Mouse (Mus musculus) layer of hippocampus, adult 9-11 months (tissue): Measurements from ENCODE around the gene Zdhhc14.

ENCODE experiments used
- DNase-seq: peaks from one replicate; pipeline ENCODE4 v3.0.0; 2022

Gene Zdhhc14

DNA sequence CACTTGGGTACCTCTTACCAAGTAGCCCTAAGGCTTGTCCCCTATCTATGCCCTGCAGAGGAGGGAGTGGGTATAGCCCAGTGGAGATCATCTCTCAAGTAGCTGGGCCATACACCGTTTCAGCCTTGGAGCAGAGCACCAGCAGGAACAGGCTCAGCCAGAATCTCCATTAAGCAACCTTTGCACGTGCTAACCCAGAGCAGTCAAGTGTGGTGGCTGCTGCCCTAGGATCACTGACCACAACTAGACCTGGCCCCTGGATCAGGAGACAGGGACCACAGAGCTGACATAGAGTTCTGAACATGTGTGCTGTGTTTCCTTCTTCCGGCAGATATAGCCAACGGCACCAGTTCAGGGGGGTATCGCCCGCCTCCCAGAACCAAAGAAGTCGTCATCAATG is 193.0 kb downstream of the Zdhhc14 start:
- no peak for DNase-seq

DNA sequence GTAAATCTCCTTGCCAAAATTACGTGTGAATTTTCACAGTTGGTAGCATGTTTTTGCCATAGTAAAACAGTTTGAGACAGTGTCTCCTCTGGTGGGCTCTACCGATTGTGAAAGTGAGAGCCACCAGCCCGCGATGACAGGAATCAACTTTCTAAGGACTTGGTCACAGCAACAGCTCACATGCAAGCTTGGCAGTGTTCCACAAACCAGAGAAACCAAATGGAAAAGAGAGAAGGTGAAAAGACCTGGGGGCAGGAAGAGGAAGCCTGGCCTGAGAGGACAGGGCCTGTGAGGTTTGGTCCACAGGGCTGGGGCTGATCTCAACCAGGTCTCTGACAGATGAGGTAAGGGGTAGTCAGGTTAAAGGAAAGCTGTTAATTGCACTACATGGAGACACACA is 195.5 kb downstream of the Zdhhc14 start:
- DNase-seq: no peak

DNA sequence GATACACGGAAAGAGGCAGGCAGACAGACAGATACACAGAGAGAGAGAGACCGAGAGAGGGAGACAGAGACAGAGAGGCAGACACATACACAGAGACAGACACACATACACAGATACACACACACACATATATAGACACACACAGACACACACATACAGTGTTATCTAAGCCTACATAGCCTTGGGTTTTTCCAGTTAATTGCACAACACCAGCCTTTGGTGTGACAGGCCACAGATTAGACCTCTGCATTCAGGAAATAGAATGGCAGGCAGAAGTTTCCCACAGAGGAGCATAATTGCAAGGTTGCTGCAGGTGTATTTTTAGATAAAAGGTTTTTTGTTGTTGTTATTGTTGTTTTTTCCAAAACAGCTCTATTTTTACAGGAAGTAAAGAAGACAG is 195.9 kb downstream of the Zdhhc14 start:
- DNase-seq: no peak

DNA sequence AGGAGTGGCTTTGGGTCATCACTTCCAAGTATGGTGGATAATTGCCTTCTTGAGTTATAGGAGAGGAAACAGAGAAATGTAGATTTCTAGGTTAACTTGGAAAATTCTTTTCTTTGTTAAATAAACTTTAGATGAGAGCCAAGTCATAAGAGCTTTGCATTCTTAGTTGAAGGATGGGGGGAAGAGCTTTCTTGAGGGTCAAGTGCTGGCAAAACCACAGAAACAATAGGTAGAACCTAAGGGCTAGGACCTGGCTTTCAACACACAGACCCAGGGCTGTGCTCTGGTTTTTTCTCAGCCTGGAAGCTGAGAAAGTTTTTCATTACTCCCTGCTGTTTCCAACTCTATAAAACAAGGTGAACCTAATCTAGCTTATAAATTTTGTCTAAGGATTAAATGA is 196.3 kb downstream of the Zdhhc14 start:
- no peak for DNase-seq

DNA sequence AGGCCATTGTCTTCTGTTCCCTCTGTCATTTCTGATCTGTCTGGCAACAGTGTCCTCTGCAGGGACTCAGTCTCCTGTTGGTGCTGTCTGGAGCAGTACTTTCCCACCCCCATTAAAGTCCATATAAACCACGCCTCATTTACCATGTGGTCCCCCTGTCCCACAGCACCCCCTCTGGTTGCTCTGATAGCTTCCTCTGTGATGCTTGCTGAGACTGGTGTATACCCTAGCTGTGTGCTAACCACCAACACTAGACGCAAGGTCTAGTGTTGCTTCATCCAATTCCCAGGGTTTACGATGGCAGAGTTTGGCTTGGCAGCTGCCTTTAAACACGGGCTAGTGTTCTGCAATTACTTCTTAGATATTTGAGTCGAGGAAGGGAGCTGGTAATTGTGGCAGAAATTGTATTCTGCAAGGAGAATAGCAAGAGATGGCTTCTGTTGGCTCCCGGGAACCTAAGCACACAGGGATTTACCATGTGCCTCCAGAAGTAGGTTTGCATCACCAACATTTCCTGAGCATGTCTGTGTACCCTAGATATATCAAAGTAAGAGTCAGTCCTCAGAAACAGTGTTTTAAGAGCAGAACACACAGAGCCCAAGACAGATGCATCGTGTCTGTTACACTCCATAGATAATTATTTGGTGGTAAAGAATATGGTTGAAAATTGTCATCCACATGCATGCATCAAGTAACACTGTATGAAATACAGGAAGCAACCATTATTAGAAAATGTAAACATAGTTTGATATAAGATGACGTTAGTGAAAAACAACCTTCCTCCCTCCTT is 198.6 kb downstream of the Zdhhc14 start:
- DNase-seq: no peak

DNA sequence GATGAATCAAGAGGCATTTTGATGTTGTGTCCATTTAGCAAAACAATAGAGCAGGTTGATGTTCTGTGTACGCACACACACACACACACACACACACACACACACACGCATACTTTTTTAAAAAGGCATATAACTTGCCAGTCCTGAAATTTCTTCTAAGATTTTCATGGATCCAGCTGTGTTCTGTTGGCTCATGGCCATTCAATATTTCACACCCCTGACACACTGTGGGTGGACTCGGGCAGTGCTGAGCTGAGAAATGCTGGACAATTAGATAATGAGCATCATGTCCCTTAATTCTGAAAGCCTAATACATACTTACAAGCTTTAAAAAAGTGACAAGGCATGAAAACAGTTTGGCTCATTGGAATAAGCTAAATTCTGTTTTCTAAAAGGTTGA is 200.3 kb downstream of the Zdhhc14 start:
- no peak for DNase-seq

DNA sequence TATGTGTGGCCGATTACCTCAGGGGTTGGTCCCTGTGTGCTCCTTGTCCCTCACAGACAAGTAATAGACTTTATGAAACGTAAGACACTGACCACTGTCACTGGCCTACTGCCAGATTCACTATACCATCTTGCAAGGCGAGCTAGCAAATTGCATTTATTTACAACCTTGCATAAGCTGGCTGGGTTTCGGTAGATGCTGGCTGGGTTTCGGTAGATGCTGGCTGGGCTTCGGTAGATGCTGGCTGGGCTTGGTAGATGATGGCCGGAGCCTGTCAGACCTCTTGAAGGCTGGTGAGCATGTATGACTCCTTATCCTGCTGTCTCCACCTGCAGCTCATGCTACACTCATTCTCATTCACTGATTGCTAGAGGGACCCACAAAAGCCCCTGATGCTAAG is 200.9 kb downstream of the Zdhhc14 start:
- DNase-seq: no peak

DNA sequence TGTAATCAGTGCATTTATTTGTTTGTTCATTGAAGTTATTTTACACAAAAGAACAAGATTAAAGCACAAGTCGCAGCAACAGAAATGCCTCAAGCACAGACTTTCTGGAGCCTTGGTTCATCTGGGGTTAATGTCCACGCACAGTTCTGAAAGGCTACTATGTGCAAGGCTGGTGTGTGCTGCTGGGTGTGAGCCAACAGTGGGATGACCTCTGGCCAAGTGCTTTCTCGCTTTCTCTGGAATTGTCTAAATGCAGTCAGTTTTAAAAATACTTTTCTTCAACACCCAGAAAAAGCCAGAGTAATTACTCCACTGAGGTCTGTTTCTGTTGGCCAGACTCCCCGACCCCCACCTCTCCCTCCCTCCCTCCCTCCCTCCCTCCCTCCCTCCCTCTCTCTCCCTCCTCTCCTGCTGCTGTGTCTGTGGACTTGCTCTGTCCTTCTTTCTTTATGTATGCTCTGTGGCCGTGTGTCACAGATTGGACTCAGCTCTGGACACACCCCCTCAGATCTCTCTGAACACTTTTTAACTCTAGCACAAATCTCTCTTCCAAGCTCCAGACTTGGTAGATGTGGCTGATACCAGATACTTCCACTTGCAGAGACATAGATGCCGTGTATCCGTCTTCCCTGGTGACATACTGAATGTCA is 206.2 kb downstream of the Zdhhc14 start:
- DNase-seq: no peak

DNA sequence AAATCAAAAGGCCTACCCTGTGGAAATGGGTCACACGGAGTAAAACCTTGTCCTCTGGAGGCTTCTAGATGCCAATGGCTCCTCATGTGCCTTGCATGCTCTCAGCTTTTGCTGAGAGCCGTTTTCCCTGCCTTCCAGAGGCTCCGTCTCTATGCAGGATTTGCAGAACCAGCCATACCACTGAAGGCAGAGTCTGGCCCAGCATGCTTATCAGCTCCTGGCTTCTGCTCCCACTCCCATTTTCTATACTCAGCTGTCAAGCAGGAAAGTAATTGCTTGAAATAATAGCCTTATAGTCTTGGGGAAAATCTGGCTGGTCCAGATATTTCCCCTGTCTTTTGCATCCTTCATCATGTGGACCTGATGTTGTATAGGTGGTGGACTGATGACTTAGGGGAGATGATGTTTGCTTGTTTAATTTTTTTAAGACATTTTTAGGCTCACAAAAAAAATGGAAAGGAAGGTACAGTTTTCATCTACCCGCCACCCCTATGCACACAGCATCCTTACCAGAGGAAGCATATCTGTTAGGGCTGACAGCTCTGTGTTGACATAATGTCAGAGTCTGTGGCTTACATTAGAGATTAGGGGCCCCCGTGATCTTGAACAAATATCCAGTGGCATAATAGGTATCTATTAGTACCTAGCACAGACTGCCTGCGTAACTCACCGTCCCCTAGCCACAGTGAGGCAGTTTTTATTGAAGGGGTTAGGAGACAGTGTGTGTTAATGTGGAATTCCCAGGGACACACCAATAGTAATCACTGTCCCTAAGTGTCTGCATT is 218.2 kb downstream of the Zdhhc14 start:
- no peak for DNase-seq

DNA sequence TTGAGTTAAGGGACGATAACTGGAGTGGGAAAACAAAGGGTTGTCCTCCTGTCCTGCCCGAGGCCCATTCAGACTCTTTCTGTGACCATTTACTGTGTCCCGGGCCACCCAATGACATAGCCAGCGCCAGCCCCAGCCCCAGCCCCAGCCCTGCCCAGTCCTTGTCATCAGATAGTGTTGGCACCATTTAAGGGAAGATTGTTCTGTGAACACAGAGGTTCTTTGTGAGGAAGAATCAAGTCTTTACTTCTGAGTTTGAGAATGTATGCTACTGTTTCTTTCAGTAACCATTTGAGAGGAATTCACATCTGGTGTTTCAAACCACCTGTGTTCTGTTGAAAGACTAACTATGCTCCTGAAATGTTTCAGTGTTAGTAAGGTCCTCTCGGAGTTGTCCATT is 219.5 kb downstream of the Zdhhc14 start:
- peak; percentile 40 for DNase-seq

DNA sequence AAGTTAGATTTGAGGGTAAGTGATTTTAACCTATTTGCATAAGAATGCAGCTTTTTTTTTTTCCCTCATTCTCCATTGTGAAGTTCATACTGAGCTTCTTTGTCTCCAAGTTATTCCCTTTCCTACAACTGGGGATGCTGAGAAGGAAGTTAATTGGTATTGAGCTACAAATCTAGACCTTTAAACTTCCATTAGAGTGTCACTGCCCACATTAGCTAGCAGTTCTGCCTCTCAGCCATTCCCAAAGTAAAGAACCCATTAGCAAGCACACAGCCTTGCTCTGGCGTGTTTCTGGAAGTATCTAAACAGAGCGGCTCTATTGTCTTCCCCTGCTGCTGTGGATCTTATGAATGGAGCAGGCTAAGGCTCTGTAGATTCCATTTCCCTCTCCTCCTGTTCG is 220.8 kb downstream of the Zdhhc14 start:
- no peak for DNase-seq

DNA sequence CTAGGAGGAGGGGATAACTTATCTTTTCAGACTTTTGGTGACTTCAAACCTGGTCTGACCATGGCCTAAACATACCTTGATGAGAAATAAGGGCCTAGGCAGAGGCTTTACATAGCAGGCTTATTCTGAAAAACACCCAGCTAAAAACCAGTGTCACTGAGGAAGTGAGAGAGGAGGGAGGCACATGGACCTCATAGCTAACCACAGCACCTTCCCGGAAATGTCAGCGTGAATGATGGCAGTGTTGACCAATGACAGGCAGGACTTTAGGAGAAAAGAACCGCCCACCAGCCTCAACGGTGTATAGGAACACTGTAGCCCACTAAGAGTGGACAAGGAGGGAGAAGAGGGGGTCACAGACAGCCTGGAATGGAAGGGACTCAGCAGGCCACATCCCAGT is 224.6 kb downstream of the Zdhhc14 start:
- no peak for DNase-seq

DNA sequence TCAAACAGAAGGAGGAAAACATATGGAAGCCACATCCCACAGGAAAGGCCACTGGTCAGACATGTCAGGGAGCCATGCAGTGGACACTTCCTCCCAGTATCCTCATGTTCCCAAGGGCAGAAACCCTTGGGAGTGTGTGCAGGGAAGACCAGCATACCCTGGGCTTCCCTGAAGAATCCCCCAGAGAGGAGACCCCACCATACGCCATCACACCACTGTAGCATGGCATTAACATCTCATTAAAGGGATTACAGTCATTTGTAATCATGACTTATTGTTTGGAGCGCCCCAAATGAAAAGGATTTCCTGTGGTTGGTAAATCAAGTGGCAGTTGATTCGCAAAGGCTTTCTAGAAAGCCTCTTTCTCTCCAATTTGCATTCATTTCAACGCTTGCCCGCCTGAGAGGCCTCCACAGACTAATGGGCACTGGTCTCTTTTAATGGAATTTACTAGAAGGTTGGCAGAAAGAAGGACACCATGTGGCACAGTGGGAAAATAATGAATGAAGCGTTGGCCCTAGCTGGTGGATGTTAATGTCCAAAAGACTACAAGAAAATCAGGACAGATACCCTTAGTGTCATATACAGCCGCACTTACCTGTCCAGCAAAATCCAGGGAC is 226.5 kb downstream of the Zdhhc14 start:
- DNase-seq: no peak

DNA sequence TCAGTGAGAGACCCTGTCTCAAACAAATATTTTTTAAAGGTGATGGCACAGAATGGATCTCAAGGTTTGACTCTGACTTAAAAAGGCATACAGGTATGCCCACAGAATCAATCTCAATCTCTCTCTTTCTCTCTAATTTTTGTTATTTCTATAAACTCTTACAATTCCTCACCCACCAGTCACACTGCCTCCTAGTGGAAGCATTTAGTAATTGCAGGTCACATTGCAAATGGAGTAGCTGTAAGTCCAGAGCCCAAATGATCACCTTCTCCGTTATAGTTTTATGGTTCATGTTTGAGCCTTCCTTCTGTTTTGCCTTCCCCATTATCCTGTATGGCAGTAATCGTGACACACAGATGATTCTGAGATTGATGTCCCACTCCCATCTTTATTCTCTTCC is 230.4 kb downstream of the Zdhhc14 start:
- DNase-seq: no peak

DNA sequence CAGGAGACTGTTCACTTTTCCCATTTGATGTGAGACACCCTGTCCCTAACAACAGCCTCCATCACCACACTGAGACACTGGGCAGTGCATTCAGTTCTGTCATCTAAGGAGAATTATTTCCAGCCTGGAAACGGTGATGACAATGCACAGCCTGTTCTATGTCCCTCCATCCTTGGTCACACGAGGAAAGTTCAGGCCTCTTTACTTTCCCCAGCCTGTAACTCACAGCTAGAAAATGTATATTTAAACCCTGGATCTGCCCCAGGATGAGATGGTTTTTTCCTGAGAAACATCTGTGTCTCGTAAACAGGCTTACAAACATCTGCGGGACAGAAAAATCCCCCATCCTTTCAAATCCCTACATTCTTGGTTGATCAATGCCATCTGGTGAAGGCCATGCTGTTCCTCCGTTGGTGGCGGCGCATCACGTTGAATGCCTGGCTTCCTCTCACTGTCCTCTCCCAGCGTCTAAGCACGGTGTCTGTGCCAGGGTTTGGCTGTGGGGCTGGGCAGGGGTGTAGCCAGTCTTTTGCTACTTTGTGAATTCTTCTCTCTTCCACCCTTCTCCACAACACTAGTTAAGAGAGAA is 231.3 kb downstream of the Zdhhc14 start:
- no peak for DNase-seq

DNA sequence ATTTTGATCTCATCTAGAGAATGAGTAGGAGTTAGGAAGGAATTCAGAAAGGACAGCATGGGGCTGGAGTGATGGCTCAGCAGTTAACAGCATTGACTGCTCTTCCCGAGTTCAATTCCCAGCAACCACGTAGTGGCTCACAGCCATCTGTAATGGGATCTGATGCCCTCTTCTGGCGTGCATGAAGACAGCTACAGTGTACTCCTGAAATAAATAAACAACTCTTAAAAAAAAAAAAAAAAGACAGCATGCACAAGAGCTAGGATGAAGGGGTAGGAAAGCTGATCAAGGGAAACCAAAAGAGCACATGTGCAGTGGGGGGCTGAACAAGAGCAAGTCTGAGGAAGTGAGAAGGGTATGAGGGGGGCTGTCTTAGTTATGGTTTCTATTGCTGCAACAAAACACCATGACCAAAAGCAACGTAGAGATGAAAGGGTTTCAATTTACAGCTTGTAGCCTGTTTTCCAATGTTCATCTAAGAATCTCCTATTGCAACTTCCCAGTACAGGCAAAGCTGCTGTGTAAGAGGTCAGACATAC is 237.3 kb downstream of the Zdhhc14 start:
- DNase-seq: no peak

DNA sequence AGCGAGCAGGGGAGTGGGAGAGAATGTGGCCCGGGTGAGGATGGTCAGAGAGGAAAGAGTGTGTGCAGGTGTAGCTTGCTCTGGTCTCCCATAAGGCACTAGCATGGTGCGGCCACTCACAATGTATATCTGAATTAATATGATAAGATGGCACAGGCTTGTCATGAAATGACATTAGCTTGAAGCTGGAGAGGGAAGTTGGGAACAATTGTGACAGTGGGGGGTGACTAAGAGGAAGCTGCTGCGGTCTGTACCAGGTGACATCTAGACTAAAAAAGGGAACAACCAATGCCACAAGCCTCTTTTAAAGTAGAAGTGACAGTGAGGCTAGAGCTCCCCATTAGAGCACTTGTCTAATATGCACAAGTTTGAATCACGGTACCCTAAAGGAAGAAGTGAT is 238.2 kb downstream of the Zdhhc14 start:
- DNase-seq: no peak

DNA sequence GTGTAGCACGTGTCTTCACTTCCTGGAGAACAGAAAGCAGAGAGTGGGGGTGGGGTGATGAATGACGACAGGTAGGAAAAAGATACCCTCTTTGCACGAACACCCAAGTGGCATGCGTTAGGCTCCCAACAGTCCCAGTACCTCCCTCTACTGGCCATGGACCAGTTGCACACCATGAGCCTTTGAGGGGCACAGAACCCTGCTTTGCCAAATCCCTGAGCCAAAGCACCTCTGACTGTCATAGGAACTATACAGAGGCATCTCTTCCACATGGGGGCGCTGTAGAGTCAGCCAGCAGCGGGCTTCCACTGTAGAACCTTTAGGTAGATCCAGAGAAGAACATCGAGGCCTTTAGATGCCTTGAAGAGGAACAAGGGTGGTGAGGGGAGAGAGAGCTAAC is 241.0 kb downstream of the Zdhhc14 start:
- peak; percentile 40 for DNase-seq

DNA sequence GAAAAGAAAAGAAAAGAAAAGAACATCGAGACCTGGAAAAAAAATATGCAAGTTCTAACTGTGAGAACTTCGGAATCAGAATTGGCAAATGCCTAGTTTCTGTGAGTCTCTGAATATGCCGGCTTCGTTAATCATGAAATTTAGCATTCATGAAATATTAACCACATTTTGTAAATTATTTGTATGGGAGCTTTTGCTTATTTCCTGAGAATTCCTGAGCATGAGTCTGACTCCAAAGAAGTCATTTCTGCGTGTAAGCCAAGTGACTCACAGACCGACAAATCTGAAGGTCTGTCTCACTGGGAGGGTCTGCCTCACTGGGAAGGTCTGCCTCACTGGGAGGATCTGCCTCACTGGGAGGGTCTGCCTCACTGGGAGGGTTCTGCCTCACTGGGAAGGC is 248.7 kb downstream of the Zdhhc14 start:
- DNase-seq: no peak

DNA sequence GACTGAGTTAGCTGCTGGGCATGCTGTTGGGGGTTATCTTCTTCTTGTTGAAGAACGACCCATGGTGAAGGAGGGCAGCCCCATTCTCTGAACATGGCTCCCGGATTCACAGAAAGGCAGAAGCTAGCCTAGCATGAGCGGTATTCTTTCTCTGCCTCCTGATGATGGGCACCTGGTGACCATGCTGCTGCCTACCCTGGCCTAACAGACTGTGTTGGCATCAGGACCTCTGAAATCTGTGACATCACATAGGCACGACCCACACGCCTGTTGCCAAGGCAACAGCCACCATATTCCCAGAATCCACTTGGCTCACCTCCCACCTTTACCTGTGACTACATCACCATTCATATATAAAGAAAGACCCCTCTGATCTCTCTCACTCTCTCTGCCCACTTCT is 251.7 kb downstream of the Zdhhc14 start:
- DNase-seq: no peak

DNA sequence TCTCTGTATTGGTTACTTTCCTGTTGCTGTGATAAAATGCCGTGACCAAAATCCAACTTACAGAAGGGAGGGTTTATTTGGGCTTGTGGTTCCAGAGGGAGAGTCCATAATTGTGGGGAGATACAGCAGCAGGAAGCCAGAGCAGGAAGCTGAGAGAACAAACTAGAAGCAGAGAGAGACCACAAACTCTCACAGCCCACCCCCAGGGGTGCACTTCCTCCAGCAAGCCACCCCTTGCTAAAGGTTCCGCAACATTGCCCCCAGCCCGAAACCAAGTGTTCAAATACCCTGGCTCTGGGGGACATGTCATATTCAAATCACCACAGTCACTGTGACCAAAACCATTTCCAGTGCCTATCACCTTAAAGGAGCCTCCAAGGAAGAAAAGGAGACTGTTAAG is 254.0 kb downstream of the Zdhhc14 start:
- DNase-seq: no peak

DNA sequence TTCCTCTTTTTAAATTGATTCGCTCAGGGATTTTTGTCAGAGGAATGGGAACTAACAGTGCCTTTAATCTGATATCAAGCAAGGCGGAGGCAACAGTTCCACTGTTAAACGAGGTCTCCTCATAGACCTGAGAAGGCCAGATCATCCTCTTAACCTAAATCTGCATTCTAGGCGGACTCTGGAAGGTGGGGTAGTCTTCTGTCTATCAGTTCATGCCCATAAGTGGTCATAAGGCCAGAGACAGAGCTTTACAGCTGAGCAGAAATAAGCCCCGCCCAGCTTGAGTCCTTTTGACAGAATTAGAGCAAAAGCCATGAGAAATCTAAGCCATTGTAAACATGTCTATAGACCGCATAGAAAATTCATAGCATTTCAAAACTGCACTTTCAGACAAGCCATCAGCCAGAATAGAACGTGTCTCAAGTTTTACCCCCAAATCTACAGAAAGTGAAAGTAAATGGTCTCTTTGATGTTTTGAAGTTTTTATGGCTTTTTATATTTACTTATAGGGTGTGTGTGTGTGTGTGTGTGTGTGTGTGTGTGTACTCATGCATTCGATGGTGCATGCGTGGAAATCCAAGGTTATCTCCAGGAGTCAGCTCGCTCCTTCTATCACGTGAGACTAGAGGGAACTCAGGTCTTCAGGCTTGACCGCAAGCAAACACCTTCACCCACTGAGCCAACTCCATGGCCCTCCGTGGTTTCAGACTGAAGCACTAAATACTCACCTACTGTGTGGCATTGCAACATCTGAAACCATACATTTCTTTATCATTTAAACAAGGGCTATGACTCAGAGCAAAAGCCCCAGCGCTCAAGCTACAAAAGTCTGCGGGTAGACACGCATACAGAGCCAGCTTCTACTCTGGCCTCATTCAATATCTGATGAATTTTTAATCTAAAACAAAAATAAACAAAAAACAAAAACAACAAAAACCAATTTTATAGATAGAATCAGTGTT is 255.5 kb downstream of the Zdhhc14 start:
- DNase-seq: no peak
